Mouse (Mus musculus) myocyte (in vitro differentiated cells): Measurements from ENCODE around the gene Rptor.

Source experiments
- CEBPB ChIP-seq: IDR thresholded peaks from 2 replicates; pipeline ENCODE4 v1.6.1; 2011; ENCODE audit warnings: mild to moderate bottlenecking, moderate library complexity; ENCODE audit not compliant: poor library complexity, insufficient read depth, severe bottlenecking
- E2F4 ChIP-seq: IDR thresholded peaks from one replicate; pipeline ENCODE4 v1.6.1; 2011; ENCODE audit warnings: mild to moderate bottlenecking, control low read depth, moderate library complexity; ENCODE audit not compliant: insufficient read depth
- MAX ChIP-seq: IDR thresholded peaks from one replicate; pipeline ENCODE4 v1.6.1; 2011; ENCODE audit warnings: low read depth, mild to moderate bottlenecking, control low read depth
- MYOD1 ChIP-seq, 3 experiments: IDR thresholded peaks; one replicate each; pipeline ENCODE4 v1.6.1; 2011; ENCODE audit warnings: control low read depth in 2 of 3, low read depth in 2 of 3, mild to moderate bottlenecking in 2 of 3, moderate library complexity in 1 of 3; ENCODE audit not compliant: insufficient read length in 2 of 3, control insufficient read depth in 1 of 3
- MYOG ChIP-seq, 3 experiments: IDR thresholded peaks; one replicate each; pipeline ENCODE4 v1.6.1; 2011; ENCODE audit warnings: control low read depth in 2 of 3, low read depth in 2 of 3, mild to moderate bottlenecking in 2 of 3; ENCODE audit not compliant: insufficient read length in 2 of 3, control insufficient read depth in 1 of 3, insufficient read depth in 1 of 3
- POLR2A ChIP-seq: IDR thresholded peaks from one replicate; pipeline ENCODE4 v1.6.1; 2011; ENCODE audit warnings: low read depth, mild to moderate bottlenecking, control low read depth, moderate library complexity; ENCODE audit not compliant: insufficient read length
- POLR2AphosphoS2 ChIP-seq: IDR thresholded peaks from one replicate; pipeline ENCODE4 v1.6.1; 2011; ENCODE audit warnings: low read depth, control low read depth; ENCODE audit not compliant: insufficient read length
- REST ChIP-seq: IDR thresholded peaks from one replicate; pipeline ENCODE4 v1.6.1; 2011; ENCODE audit warnings: mild to moderate bottlenecking, control low read depth, moderate library complexity; ENCODE audit not compliant: insufficient read depth, insufficient read length
- SRF ChIP-seq: IDR thresholded peaks from one replicate; pipeline ENCODE4 v1.6.1; 2011; ENCODE audit warnings: low read depth; ENCODE audit not compliant: control insufficient read depth, insufficient read length
- TCF12 ChIP-seq: IDR thresholded peaks from one replicate; pipeline ENCODE4 v1.6.1; 2011; ENCODE audit warnings: mild to moderate bottlenecking, control low read depth; ENCODE audit not compliant: poor library complexity, insufficient read depth, severe bottlenecking
- TCF3 ChIP-seq: IDR thresholded peaks from one replicate; pipeline ENCODE4 v1.6.1; 2011; ENCODE audit warnings: low read depth, control low read depth; ENCODE audit not compliant: insufficient read length
- USF1 ChIP-seq: IDR thresholded peaks from one replicate; pipeline ENCODE4 v1.6.1; 2011; ENCODE audit warnings: low read depth, mild to moderate bottlenecking, control low read depth, moderate library complexity

GRCm38 (mm10) chr11:119768511-119768910 lies 165.8 kb downstream of the Rptor start:
- TF ChIP-seq POLR2A (no peak), POLR2AphosphoS2 (no peak), MAX (no peak), E2F4 (no peak), TCF12 (no peak), MYOG (IDR thresholded peaks at IDR 0.05; ENCODE audit: control insufficient read depth in 1 of 3, insufficient read depth in 1 of 3, insufficient read length in 2 of 3, low read depth in 2 of 3) (no peak), TCF3 (no peak), USF1 (no peak), SRF (no peak), MYOD1 (IDR thresholded peaks at IDR 0.05; ENCODE audit: control insufficient read depth in 1 of 3, insufficient read length in 2 of 3, low read depth in 2 of 3) (no peak), REST (no peak), CEBPB (no peak)
